Mouse (Mus musculus) layer of hippocampus, adult 8-10 months (tissue): ENCODE data around the gene Spg7. TPM values are rescaled to one million over a fixed set of nuclear protein-coding genes. Genes with fewer than 3 reads are reported as not detected.
A peak's percentile ranks its signal among the peaks of the same experiment; 100 is the strongest.
"Not testable (repeated sequence)": the region's sequence is repeated elsewhere in the genome, so short reads cannot be mapped to it uniquely, and the experiment has no call there.

Experiments used
- DNase-seq, 2 experiments: peaks; one replicate each; pipeline ENCODE4 v3.0.0; 2022; ENCODE audit warnings: low spot score in 2 of 2
- total RNA-seq, 4 experiments: library from RNA; stranded (reverse); gene quantifications; 2 replicates each; pipeline ENCODE4 v1.2.4; 2022

Gene Spg7
- total RNA-seq, 4 experiments from 2014 or later: 51.8 to 64.2 (median 60.9) TPM

DNA sequence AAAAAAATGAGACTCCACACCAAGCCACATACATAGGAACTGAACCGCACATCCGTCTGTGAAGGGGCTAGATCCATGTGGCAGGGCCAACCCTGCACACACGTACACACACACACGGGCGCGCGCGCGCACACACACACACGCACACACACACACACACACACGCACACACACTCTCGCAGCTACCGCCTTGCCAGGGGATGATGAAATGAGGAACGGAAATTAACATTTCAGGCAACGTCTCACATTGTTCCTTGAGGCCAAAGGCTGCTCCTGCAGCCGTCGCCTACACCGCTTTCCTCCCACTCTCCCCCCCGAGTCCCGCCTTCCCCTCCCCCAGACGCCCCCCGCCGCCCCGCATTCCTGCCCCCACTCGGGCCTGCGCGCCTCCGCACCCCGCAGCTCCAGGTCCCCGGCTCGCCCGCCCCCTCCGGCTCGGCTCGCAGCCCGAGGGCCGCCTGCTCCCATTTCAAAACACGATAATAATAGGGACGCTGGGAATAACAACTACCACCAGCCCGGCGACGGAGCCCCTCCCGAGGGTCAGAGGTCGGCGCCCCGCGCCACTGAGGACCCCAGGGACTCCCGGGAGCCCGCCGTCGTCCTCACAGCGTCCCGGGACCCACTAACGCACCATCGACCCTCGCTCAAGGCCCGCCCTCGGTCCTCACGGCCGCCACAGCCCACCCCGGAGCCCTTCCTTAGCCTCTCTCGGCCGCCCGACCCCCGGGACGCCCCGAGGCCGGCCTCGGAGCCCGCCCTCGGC lies 21.6 kb upstream of the Spg7 start:
- peak; percentile 41 to 44 for DNase-seq

DNA sequence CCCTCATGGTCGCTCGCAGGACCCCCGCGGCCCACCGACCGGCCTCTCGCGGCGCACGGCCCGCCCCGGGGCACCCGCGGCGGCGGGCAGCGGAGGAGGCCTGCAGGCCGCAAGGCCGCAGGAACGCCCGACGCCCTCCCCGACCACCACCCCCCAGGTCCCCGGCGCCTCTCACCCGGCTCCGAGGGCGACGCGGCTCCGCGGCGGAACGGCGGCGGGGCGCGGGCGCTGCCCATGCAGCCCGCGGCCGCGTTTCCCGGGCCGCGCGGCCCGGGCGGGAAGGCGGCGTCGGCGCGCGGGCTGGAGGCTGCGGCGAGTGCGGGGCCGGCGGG lies 21.0 kb upstream of the Spg7 start:
- DNase-seq: no peak

DNA sequence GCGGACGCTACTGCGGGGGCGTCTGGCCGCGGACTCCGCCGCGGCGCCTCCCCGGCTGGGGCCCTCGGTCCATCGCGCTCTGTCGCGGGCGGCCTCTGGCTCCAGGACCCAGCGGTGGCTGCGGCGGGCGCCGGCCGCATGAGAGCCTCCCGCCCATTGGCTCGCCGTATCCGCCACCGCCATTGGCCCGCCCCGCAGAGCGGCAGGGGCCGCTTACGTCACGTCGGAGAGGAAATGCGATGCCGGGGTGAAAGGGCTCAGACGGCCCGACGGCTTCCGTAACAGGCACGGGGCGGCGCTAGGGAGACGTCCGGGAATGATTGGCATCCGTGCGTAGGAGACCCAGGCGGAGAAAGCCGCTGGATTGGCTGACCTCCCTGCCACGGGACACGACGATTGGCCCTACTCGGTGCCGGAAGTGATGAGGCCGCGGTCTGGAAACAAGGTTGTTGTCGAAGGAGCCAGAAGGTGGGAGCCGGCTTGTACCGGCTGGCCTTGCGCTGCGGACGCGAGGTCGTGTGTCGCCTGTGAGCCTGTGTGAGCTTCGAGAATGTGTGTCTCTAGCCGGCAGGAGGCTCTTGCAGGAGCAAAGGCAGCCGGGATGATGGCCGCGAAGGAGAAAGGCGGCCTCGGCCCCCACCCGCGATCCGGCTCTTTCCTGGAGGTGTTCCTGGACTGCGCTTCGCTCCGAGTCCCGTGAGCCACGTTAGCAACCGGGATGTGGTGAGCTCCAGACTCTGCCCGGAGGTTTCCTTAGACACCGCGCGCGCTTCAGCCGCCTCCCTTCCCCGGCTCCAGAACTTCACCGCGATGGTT lies 20.4 kb upstream of the Spg7 start, which contains the start of gene Ankrd11:
Ankrd11 (minus strand) TSS at position 120 of the 816 bp plus-strand sequence.
- DNase-seq: peak; percentile 100

DNA sequence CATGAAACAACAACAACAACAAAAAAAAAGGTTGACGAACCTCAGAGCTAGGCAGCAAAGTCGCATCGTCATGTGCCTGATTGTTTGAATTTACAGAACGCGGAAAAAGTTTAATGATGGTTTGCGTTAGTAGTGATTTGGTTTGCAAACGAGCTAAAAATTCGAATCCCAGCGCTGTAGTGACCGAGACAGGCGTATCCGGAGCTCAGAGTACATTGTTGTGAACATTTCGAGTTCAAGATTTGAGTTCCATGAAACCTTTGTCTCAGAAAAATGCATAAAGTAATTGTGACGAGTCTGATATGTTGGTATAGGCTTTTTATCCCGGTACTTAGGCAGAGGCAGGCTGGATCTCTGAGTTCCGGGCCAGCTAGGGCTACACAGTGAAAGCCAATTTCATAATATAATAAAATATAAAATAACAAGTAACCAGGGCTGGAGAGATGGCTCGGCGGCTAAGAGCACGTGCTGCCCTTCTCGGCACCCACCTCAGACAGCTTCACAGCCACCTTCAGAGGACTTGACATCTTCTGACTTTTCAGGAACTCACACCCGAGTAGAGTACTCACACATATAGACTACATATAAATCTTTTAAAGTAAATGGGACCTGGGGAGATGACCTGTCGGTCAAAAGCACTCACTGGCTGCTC lies 19.6 kb upstream of the Spg7 start:
- DNase-seq: no peak

DNA sequence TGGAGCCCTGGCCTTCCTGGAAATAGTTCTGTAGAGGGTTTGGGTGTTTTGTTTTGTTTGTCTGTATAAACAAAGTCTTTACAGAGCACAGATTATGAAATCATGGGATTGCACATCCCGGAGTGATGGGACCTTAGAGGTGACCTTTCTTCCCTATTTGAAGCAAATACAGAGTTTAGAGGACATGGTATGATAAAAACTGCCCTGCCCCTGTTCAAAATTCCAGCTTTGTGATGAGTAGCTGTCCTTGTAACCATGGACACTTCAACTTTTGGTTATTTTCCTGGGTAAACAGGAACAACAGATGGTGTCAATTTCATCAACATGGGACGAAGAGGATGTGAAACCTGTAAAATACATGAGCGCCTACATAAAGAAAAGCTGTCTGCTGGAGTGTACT lies 18.8 kb upstream of the Spg7 start:
- no peak for DNase-seq

DNA sequence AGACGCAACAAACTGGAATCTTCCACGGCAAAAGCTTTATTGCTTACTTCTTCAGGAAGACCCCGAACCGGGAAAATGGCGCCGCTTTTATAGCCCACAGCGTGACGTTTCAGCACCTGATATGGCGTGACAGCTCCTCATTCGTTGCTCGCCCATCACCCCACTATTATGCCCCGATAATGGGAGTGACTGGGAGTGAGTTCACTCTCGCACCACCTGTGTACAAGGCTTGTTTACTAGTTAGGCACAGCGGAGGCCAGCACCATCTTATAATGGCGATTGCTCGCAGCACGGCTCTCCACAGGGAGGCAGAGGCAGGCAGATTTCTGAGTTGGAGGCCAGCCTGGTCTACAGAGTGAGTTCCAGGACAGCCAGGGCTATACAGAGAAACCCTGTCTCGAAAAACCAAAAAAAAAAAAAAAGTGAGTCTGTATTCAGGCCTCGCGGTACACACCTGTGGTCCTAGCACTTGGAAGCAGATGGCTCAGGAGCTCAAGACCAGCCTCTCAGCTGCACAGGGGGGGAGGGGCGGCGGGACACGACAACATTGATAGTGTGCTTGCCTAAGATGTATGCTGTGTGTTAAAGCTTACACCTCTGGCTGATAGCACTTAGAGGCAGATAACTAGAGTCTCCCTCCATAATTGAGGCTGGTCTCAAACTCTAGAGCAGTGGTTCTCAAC lies 17.9 kb upstream of the Spg7 start:
- DNase-seq: not testable (repeated sequence)

DNA sequence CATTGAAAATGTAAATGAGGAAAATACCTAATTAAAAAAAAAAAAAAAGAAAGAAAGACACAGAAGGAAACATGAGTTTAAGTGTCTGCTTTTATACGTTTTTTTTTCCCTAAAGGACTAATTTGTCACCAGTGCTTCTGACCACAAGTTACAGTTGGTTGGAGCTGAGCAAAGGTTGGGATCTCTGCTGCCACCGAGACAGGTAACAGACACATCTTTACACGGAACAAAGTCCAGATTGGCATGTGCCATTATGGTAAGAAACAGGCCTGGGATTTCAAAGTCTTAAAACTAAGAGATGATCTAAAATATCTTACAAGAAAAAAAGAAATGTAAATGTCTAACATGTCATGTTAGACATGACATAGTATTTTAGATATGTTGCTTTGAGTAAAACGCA lies 16.0 kb upstream of the Spg7 start:
- no peak for DNase-seq

DNA sequence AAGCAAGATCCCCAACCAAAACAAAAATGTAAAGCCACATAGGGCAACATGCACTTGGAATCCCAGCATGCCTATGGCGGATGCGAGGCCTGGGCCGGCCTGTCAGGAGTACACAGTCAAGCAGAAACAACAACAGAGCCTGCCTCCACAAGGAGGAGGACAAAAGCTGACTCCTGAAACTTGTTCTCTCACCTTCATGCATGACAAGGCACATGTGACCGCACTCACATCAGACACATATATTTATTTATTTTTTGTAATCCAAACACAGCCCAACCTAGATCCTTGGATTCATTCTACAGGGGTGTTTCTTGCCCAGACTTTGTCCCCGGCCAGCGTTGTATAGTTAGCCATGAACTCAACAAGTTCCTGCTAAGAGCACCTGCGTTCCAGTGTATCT lies 14.9 kb upstream of the Spg7 start:
- no peak for DNase-seq

DNA sequence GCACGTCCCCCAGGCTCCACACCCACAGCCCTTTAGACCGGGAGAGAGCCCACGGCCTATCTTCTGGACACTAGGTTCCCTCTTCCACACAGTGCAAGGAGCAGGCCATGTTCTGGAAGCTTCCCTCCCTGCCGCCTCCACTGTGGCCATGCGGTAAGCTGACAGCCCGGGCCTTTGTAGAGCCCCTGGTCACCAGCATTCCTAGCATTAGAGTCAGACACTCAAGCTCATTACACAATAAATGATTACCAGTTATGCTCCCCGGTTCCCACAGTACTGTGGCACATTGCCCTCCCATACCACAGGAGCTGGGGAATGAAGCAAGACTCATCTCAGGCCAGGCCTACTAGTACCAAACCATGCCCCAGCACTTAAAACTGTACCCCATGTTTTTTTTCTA lies 14.3 kb upstream of the Spg7 start:
- DNase-seq: no peak

DNA sequence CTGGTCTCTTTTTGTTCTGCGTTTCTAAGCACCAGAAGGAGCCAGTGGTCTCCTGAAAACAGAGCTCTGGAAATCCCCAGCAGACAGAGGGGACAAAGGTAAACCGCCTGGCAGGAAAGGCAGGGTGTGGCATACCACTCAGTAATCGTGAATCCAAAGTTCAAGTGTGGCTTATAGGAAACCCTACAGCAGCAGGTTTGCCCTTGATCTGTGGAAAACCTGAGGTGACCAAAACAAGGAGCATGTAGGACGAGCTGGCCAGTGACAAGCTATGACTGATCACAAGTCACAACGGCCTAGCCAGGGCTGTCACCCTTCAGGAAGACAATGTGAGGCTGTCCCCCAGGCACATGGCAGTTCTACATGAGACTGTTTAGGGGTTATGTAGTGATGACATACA lies 11.3 kb upstream of the Spg7 start:
- no peak for DNase-seq

DNA sequence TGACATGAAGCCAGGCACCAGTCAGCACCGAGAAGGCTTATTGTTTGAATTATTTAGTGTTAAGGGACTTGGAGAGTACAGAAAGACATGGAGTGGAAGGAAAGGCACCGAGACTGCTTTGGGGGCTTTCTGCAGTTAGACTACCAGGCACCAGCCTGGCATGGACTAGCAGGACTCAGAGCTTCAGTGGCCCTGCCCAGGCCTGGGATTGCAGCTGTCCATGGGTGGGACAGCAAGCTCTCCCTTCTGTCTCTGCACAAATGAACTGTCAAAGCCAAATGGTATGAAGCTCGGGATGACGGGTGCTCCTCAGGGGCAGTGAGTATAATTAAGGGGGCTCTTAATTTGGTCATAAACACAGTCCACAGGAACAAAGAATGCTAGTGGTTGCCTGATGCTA lies 1.3 kb downstream of the Spg7 start:
- DNase-seq: no peak

DNA sequence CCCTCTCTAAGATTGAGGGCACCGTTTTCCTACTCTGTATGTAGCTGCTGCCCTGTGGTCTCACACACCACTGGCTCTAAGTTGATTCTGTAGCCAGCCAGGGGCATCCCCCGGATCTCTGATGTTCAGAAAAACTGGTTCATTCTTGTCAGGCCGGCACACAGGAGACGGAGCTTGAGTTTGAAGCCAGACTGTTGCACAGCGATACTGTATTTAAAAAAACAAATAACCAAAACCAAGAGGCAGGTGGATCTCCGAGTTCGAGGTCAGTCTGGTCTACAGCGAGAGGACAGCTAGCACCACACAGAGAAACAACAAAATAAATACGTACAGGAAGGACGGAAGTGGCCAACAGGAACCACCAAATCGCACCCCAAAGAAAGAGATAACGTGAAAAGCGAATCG lies 2.1 kb downstream of the Spg7 start:
- DNase-seq: no peak

DNA sequence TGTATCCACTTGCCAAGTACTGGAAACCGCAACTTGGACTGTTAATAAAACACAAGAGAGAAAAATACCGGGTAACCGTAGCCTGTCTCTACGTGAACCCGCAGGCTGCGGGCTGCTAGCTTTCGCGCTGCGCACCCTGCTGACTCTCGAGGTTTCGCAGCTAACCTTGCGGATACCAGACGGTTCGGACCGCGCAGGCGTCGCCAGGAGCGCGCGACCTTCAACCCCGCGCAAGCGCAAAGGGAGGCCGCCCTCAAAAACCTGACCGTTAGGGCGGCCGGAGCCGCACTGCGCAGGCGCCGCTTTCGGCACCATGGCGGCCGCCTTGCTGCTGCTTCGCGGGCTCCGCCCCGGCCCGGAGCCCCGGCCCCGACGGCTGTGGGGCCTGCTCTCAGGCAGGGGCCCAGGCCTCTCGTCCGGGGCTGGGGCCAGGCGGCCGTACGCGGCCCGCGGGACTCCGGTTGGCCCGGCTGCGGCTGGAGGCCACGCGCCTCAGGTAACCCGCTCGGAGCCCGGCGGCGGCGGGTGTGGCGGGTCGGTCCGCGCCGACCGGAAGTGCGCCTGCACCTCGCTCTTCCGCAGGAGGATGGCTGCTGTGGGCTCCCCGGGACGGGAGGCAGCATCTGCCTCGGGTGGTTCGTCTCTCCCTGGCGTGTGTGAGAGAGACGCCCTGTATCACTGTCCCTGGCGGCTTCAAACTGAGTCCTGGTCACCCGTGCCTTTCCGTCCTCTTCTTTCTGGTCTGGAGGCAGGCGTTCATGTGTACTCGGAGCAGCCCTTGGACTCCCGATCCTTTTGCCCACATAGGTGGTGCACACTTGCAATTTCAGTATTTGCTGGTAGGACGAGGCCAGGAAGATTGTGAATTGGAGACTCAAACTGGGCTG lies 2.7 kb downstream of the Spg7 start:
- peak; percentile 90 to 95 for DNase-seq

DNA sequence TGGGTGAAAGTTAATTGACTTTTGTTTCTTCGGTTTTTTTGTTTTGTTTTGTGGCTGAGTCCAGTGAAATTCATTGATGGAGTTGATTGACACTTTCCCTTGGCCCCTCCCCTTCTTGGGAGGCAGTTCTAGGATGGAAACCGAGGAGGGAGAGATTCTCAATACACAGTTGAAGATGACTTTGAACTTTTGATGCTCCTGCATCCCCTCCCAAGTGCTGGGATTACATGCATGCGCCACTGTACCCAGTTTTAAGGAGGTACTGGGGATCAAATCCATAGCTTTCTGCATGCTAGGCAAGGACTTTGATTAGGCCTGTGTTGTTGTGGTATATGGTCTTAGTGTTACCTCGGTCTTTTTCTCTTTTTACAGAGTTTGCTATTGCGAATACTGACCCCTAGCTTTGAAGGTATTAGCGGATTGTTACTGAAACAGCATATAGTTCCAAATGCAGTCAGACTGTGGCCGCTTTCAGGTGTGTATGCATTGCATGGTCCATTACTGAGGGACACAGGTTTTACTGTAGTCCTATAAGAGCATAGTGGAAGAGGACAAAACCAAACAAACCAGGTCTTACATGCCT lies 3.5 kb downstream of the Spg7 start:
- DNase-seq: no peak

DNA sequence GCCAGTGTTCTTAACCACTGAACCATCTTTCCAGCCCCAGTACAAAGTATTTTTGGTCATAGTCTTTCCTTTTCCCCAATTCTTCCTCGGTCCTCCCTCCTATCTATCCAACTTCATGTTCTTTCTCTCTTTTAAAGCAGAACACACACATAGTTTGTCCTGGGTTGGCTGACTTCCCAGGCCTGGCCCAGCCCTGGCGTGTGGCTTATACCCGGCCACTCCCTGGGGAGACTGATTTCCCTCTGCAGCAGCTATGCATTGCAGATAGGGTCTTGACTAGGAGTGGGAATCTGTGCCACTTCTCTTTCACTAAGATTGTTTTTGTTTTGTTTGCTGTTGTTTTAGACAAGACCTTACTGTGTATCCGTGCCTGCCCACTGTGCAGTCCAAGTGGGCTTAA lies 8.4 kb downstream of the Spg7 start:
- DNase-seq: no peak

DNA sequence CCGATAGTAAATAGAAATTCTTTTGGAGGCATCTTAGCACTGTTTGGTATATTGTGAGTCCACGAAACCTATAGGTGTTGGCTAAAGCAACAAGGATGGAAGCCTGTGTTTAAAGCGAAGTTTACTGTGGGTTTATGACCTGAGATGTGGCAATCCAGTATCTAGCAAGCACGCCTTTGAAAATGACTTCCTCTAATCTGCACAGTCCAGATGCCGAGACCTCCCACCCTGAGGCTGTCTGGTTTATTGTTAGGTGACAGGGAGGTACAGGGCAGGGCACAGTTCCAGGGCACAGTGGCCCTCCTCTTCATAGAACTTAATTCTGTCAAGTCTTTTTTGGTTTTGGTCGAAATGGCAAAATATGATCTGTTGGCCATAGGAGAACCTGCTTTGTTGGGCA lies 14.5 kb downstream of the Spg7 start:
- no peak for DNase-seq

DNA sequence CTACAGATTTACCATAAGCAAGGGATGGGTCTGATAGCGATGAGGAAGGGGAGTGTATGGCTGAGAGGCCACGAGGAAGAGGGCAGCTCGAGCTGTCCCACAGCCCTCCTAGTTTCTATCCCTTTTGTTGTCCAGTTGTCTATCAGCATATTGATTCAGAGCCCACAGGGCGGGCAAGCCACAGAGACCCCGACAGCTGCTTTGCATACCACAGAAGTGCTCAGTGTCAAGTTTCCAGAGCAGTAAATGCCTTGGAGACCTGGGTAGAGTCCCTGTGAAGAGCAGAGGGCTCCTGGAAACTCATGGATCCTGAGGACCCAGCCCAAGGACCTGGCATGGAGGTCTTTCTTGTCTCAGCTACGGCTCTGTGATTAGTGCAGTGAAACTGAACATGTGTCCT lies 20.3 kb downstream of the Spg7 start:
- DNase-seq: no peak

DNA sequence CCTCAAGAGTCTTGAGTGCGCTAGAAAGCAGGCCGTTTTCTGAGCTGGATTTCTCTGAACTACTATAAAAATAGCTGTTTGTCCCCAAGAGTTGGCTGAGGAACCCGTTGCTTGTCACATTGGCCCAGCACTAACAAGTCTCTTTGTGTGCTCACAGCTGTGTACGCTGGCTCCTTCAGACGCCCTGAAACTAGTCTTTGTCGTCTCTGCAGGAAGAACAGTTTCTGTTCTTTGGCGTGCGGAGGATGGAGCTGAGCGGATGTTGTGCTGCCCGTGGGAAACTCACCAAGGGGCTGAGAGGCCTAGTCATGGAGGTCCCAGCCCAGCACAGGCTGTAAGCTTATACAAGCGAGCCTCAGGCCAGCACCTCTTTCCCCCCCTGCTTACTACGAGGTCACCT lies 20.9 kb downstream of the Spg7 start:
- DNase-seq: peak; percentile 62 to 70

DNA sequence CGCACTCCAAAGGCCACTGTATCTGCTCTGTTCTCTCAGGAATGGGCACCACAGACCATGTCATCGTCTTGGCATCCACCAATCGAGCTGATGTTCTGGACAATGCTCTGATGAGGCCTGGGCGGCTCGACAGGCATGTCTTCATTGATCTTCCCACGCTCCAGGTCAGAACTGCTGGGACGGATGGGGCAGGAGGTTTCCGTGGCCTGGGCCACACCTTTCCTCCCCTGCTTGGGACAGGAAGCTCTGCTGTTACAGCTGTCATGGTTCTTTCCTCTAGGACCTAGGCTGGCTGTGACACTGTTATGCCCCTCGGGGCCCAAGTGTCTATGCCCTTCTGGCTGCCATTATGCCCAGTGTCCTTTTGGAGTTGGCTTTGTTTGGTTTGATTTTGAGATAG lies 24.5 kb downstream of the Spg7 start:
- no peak for DNase-seq

DNA sequence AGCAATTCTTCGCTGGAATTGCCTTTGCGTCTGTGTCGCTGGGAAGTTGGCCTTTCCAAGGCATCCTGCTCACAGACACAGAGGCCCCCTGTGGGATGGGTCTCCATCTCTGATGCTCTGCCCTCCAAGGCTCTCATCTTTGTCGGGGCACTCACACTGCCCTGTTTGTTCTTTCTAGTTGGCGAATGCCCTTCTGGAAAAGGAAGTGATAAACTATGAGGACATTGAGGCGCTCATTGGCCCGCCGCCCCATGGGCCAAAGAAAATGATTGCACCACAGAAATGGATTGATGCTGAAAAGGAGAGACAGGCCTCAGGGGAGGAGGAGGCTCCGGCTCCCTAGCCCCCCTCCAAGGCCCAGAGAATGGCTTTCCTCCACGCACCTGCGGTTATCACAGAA lies 34.5 kb downstream of the Spg7 start:
- no peak for DNase-seq
